Mouse (Mus musculus): ENCODE measurements around the gene Acot7.

The Acot7 gene

DNA sequence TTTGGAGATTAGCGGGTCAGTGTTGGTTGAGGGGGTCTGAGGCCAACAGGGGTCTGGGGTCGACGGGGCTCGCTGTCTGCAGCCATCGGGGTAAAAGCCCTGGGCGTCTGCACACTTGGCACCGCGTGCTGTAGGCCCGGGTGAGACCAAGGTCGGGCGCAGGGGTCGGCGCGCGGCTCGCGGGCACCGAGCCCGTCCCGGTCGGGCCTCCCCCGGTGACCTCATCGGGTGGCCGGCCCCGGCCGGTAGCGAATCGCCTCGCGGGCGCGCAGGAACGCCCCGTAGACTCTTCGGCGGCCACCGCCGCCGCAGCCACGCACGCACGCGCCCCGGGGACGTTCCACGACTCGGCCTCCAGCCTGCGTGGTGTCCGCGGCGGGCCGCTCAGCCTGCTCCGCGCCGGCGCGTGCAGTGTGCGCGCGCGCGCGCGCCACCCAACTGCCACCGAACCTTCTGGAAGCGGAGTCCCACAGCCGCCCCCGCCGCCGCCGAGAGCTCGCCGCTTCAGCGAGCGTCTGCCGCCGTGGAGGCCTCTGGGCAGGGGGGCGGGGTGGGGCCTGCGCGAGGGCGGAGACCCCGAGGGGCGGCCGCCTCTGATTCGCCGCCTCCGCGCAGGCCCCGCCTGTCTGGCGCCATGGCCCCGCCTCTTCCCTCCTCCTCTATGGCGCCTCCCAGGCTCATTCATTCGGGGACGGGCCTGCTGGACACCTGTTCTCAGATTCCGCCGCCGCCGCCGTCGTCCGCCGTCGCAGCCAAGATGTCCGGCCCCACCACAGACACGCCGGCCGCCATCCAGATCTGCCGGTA is at the start of gene Acot7:
Gene Acot7 (plus strand): TSS at position 598 of the 807 bp plus-strand sequence.
- DNase-seq (ENCODE audit: low spot score in 2 of 2) = peak; percentile 91 to 95

GRCm38 (mm10) chr4:152128784-152129183 is 49.1 kb upstream of the Acot7 start:
- DNase-seq (ENCODE audit: low spot score in 2 of 2) = no peak

DNA sequence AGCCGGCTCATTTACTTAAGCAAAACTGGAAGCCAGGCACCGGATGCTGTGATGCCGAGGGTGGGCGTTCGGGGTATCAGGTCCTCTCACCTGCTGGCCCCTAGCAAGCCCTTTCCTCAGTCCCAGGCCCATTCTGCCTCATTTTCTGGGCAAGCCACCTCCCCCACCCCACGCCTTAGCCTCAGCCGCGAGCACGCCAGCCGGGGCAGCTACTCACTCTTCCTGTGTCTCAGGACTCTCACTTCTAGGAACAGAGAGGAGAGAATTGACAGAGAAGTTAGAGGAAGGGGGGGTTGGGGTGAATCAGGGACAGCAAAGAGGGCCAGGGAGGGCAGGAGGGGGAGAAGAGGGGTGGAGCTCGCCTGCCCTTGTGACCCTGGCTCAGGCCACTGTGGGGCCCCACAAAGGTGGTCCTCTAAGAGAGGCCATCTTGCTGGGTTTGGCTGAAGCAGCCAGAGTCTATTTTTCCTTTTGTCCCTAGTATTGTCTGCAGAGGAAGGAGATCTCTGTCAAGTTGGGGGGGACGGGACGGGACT is 48.5 kb upstream of the Acot7 start:
- no peak for DNase-seq (ENCODE audit: low spot score in 2 of 2)

- no peak for DNase-seq (ENCODE audit: low spot score in 2 of 2)
Observed at GRCm38 (mm10) chr4:152130771-152131653, 46.9 kb upstream of the Acot7 start.

GRCm38 (mm10) chr4:152131809-152132771 is 45.8 kb upstream of the Acot7 start:
- no peak for DNase-seq (ENCODE audit: low spot score in 2 of 2)

GRCm38 (mm10) chr4:152132772-152133169 is 45.2 kb upstream of the Acot7 start:
- no peak for DNase-seq (ENCODE audit: low spot score in 2 of 2)

- DNase-seq (ENCODE audit: low spot score in 2 of 2) = no peak
Observed at GRCm38 (mm10) chr4:152133213-152133612, 44.7 kb upstream of the Acot7 start.

DNA sequence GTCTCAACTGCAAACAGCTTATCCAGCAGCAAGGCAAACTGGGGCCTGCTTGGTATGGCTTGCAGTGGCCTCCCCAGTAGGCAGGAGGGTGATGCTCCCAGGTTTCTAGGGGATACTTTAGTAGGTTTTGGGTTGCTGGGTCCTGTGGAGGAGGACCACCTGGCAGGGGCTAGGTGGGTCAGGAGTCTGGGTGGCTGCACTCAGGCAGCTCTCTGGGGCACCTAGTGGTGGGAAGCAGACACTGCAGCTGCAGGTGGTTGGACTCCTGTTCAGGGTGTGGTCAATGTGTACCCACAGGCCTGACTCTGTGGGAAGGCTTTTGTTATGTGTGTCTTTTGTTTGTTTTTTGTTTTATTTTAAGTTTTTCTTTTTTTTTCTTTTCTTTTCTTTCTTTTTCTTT is 43.4 kb upstream of the Acot7 start:
- DNase-seq (ENCODE audit: low spot score in 2 of 2) = peak; percentile 56 to 75

DNA sequence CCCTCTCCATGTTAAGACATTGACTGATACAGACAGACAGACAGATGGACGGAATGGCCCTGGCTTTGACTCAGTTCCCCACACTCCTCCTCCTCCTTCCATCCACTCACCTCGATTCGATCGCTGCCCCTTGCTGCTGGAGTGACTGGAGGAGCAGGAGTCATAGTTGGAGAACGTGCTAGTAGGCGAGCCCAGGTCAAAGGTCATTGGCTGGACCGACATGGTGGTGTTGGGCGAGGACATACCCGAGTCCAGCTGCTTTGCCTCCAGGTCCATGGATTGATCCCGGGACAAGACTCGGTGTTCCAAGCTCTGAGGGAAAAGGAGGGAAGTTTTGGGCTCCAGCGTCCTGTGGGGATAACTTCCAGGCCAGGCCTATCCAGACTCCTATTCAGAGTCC is 42.6 kb upstream of the Acot7 start:
- no peak for DNase-seq (ENCODE audit: low spot score in 2 of 2)

DNA sequence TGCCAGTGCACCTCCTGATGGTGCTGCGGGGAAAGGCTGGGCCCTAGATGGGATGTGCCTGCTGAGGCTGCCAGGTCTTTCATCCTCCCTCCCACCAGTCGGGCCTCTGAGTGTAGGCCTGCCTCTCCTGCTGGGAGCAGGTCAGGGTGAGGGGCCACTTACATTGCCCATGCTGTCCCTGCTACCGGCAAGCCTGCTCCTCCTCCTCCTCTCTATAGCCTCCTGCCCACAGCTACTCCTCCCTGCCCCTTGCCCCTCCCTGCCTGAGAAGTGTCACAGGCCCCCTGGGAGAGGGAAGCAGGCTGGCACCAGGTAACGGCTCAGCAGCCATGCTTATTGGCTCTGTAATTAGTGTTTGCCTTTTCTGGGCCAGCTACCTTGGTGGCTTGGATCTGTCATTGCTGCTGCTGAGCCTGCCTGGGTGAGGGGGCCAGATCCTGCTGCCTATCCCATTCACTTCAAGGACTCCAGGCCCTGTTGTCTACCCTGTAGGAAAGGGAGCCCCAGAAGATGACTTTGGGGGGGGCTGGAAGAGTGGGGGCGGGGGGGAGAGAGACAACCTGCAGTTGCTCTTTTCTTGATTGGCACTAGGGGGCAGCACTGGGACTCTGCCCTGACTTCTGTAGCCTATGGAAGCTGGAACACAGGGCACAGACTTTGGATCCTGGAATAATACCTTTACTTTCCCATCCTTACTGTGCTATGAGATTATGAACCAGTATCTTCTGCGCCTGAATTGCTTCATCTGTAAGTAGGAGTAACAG is 41.6 kb upstream of the Acot7 start:
- DNase-seq (ENCODE audit: low spot score in 2 of 2) = peak in 1 of 2 experiments; percentile 42

- DNase-seq (ENCODE audit: low spot score in 2 of 2) = no peak
Observed at GRCm38 (mm10) chr4:152136876-152137250, 41.1 kb upstream of the Acot7 start.

DNA sequence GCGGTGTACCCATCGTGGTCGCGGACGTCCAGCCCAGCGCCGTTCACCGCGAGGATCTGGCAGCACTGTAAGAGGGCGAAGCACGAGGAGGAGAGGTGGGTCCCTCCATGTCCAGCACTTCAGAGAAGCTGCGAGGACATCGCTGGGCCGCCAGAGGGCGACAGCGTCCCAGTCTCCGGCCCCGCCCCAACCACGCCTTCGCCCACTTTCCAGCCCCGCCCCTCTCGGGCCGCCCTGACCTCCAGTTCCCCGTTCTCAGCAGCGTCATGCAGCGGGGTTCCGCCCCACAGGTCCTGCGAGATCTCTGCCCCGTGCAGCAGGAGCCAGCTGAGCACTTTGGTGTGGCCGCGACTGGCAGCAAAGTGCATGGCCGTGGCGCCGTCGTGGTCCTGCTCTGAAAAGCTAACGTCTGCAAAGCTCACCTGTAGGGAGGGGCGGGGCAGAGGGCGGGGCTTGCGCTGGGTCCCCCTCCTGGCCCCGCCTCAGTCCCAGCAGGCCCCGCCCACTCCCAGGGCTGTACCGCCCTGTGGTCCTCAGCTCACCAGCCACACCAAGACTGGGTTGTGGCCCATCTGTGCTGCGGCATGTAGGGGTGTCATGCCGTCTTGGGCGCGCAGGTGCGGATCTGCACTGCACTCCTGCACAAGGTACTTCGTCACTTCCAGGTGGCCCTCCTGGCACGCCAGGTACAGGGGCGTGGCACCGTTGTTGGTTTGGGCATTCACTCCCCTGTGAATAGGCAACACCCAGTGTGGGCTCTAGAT is 39.3 kb upstream of the Acot7 start:
- peak; percentile 62 to 71 for DNase-seq (ENCODE audit: low spot score in 2 of 2)

DNA sequence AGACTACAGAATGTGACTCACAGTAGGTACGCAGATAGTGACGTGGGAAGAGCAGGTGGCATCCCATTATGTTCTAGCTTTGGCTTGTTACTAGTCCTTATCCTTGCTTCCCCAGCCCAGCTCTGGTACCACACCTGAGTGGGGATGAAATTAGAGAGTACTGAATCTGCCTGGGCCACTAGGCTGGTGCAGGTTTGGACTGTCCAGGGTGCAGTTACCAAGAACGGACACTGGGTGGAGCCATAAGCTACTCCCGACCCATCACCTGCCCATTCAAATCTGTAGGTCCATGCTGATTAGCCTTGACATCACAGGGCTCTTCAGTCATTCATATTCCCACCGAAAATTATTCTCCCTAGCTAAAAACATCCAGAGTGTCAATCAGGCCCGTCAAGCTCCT is 37.5 kb upstream of the Acot7 start:
- peak in 1 of 2 experiments; percentile 58 for DNase-seq (ENCODE audit: low spot score in 2 of 2)

- no peak for DNase-seq (ENCODE audit: low spot score in 2 of 2)
Observed at GRCm38 (mm10) chr4:152141521-152142135, 36.3 kb upstream of the Acot7 start.

- no peak for DNase-seq (ENCODE audit: low spot score in 2 of 2)
Observed at GRCm38 (mm10) chr4:152143632-152144031, 34.3 kb upstream of the Acot7 start.

DNA sequence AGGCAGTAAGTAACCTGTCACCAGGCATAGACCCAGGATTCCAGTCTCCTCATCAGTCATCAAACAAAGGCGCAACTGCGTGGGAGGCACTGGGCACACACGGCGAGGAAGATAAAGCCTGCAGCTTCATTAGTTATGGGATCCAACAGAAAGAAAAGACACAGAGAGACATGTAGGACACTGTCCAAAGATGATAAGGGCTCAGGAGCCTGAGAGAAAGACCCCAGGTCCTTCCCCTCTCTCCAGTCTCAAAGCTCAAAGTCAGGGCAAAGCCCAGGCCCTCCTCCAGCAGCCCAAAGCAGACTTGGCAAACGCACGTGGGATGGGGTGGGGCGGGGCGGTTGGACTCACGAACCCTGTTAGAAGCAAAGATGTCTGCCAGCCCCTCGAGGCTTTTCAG is 32.5 kb upstream of the Acot7 start:
- no peak for DNase-seq (ENCODE audit: low spot score in 2 of 2)

DNA sequence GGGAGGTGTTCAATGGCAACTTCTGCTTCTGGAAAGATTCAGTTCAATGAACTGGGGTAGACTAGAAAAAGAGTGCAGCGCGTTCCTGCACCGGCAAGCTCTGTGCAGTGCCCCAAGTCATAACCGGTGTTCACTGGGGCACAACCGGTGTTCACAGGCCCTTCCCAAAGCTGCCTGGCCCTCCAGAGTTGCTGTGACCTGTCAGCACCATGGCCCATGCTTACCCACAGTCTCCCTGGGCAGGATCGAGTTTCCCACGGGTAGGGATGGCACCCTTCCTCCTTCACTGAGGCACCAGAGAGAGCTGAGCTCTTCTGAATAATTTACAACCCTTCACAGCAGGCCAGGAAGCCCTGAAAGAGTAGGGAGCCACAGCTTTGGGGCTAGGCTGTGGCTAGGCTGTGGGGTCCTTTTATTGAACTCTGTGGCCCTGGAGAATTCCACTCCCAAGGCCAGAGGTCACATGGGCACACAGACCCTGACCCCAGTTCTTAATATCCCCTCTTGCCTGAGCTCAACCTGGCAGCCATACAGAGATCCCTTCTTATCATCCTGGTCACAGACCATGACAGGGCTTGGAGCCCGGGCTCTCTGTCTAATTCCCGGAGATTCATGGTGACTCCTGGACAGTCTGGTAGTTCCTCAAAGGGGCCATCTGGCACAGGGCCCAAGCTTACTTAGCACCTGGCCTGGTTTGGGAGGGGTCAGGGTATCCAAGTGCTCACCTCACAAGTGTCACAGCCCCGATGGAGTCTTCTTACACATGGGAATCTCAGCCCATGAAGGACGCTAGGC is 31.7 kb upstream of the Acot7 start:
- DNase-seq (ENCODE audit: low spot score in 2 of 2) = no peak

- DNase-seq (ENCODE audit: low spot score in 2 of 2) = no peak
Observed at GRCm38 (mm10) chr4:152150546-152150945, 27.4 kb upstream of the Acot7 start.
